Mouse (Mus musculus) embryonic stem cell, embryonic (primary cell): ENCODE data around the gene Ufl1.
"Not testable (repeated sequence)": the region's sequence is repeated elsewhere in the genome, so short reads cannot be mapped to it uniquely, and the experiment has no call there.

Source experiments
- CTCF ChIA-PET, 4 experiments: fragments of 300-600 bp in 2 of 4; fragments of 350-600 bp in 2 of 4; sonication (Branson Sonifier 250); formaldehyde crosslinking; loops; one replicate each; lab custom pipeline; 2022; ENCODE audit warnings: inconsistent platforms in 2 of 4; lab: Charles Lee
- POLR2A ChIA-PET, 4 experiments: fragments of 300-600 bp in 2 of 4; fragments of 350-600 bp in 2 of 4; sonication (Branson Sonifier 250); formaldehyde crosslinking; loops; one replicate each; lab custom pipeline; 2022; ENCODE audit warnings: antibody characterized with exemption in 4 of 4, inconsistent platforms in 1 of 4; lab: Charles Lee

Ufl1 gene

DNA sequence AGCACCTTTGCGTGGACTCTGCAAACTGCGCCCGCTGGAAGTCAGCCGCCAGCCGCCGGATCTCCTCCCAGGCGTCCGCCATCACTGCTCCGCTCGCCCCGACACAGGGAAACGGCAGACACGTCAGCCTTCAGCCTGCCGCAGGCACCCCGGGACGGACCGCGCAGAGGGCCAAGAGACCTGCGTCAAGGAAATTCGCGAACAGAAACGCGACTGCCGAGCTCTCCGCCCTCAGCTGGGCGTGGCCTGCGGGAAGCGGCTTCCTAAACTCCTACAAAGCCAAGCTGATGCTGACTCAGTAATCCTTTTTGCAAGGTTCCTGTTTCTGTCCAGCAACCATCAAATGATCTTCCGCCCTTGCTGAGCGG, at the start of gene Ufl1:
Gene Ufl1, minus strand, starts transcription at position 151 of the 368 bp plus-strand sequence.
- CTCF ChIA-PET, result no interaction called here
- POLR2A ChIA-PET, result interaction anchor here in 3 of 4 experiments (0.6 to 1.7 kb wide), 15 partner anchors 15 to 1064 kb away, joined by 3 to 5 read pairs (median 3); partner anchors contain the start of genes Manea (in 1 of the 3) and Mms22l (in 1 of the 3)

DNA sequence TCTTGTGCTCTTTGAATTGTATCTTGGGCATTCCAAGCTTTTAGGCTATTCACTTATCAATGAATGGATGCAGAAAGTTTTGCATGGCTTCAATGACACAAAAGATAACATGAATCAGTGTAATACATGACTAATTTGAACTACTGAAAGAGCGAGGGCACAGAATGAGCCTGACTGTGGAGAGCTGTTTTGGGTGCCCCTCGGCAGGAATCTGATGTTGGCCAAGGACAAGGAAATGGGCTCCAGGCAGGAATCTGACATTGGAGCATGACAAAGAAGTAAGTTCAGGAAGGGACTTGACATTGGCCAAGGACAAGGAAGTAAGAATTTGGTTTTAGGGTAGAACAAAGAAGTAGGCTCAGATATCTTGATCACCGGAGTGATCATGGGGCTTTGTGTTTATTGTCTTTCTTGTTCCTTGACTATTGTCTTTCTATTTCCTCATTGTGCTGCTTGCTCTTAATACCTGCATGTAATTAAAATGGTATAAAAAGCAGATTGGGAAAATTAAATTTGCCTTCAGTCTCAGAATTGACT, 44.1 kb upstream of the Ufl1 start:
- POLR2A ChIA-PET, result interaction anchor here in 1 of 4 experiments (0.6 kb wide), 1 partner anchor 44 kb away, joined by 5 read pairs; the partner anchor contains the start of gene Ufl1
- CTCF ChIA-PET, result no interaction called here

DNA sequence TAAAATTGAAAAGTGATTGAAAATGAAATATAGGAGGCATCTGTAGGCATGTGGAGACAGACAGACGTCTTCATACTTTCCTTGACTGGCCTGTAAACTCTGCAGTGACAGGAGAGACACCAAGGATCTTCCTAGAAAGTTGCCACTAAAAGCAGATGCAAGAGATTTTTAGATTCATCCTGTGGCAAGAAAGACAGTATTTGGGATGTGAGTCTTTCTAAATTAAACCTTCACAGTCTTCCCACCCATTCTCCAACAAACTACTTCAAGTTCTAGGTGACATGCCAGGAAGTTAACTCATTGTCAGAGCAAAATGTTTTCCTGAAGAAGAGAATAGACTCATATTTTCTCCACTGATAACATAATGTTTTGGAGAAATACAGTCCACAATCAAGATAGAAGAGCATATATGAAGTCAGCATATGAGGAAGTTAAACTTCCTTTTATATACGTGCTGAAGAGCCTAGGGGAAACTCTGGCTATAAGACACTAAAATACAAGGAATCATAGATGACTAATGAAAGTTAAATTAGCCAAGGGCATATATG, 41.1 kb upstream of the Ufl1 start:
- ChIA-PET CTCF (no interaction called here), POLR2A (no interaction called here)

DNA sequence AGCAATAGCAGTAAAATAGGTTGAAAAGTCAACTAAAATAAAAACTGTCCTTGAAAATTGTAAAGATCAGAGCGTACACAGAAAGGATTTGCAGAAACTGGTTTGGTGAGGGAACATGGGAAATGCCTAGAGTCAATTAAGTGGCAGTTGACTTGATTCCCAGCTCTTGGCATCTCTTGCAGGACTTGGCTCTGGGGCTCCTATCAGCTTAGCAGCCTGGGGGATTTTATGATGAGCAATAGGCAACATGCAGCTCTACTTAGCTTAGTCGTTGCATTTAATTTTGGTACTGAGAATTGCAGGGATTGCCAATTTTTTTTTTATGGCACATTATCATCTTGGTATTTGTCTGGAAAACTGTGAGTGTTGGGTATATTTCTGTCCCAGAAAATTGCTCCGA, 32.1 kb upstream of the Ufl1 start:
- CTCF ChIA-PET, result no interaction called here
- POLR2A ChIA-PET, result no interaction called here

DNA sequence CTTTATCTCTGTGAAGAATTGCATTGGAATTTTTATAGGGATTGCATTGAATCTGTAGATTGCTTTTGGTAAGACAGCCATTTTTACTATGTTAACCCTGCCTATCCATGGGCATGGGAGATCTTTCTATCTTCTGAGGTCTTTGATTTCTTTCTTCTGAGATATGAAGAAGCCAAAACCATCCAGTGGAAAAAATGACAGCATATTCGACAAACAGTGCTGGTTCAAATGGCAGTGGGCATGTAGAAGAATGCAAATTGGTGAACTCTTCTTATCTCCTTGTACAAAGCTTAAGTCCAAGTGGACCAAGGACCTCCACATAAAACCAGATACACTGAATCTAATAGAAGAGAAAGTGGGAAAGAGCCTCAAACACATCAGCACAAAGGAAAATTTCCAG, 3.4 kb upstream of the Ufl1 start:
- CTCF ChIA-PET, POLR2A ChIA-PET: not testable (repeated sequence)

DNA sequence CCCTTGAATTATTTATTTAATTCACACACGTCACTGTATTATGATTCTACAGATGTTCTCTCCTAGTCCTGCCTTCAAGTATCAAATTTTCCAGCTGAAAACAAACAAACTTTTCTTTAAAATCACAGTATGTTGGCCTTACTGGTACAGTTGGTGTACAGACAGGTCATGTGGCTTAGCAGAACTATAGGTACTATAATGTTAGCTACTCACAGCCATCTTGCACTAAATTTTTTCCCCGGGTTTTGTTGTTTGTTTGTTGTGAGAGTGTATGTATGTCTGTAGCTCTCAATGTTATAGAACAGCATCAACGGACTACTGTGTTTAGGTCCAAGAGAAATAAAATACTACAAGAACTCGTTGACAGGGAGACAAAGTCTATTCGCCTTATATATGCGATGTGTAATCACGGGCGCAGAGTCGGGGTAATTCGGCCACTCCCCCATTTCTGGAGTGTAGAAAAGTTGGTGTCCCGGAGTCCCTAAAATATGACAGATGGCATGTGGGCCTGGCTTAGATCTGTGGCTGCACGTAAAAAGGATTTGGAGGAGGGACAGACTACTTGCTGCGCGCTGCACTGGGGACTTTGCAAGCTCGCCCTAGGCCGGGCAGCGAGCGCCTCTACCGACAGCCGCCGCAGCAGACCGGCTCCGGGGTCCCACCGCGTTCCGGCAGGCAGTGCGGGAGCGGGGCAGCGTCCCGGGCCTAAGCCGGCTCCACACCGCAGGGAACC, 517 bp downstream of the Ufl1 start:
- ChIA-PET POLR2A (interaction anchor here (0.6 to 1.7 kb wide), 17 partner anchors 14 to 1065 kb away, joined by 3 to 5 read pairs (median 3); partner anchors contain the start of genes Fut9 (in 1 of the 4), Manea (in 1 of the 4) and Mms22l (in 1 of the 4)), CTCF (no interaction called here)

DNA sequence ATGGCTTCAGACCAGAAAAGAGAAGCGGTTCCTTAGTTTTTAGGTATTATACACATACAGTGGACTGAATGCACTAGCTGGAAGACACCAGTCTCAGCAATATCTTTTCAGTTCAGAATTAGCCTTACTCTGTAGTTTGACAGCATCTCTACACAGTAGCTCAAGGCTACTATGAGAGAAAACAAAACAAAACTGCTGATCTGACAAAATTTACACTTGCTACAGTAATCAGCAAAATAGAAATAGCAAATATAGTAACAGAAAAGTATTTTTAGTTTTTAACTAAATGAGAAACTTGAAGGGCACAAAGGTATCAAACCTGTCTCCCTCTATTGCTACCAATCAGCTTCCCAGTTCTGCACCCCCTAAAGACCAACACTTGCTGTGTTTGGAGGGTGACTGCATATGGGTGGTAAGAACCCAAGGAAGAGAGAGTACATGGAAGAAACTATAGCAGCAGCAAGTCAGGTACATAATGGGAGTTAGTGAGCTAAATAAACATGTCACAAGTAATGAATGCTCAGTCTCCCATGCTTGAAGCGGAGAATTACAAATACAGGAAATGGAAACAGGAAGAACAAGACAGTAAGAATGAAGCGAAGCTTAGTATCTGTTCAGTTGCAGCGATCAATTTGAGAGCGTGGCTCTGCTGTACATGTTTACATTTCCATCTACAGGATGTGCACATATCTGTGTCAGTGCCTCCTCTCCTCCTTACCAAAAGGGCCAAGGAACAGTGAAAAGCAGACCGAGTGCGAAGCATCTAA, 8.6 kb downstream of the Ufl1 start:
- ChIA-PET CTCF (no interaction called here), POLR2A (no interaction called here)

DNA sequence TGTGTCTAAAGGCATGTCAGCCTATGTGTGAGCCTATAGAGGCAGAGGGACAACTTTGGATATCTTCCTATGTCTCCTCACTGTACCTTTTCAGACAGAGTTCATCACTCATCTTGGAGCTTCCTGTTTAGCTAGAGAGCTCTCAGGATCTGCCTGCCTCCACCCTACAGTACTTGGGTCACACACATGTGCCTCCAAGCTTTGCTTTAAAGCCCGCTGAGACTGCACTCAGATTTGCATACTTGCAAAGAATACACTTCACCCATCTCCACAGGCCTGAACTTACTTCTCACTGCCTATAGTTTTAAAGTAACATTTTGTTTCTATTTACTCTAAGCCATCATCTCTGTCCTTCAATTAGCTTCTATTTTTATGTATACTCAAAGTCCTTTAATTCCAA, 9.7 kb downstream of the Ufl1 start:
- ChIA-PET POLR2A (no interaction called here), CTCF (no interaction called here)

DNA sequence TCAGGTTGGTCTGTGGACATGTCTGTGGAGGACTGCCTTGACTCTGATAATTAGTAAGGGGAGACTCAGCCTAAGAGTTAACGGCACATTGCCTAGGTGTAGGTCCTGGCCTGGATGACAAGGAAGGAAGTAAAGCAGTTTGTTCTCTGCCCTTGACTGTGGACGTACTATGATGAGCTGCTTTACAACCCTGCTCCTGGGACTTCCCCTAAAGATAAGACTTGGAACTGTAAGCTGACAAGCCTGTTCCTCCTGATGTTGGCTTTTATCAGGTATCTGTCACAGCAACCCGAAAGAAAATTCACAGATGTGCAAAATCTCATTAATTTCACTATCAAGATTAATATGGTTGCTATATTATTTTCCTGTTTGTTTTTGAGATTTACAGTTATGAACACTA, 14.5 kb downstream of the Ufl1 start:
- POLR2A ChIA-PET, result interaction anchor here in 1 of 4 experiments (0.8 kb wide), 1 partner anchor 14 kb away, joined by 3 read pairs; the partner anchor contains the start of gene Ufl1
- CTCF ChIA-PET, result no interaction called here

DNA sequence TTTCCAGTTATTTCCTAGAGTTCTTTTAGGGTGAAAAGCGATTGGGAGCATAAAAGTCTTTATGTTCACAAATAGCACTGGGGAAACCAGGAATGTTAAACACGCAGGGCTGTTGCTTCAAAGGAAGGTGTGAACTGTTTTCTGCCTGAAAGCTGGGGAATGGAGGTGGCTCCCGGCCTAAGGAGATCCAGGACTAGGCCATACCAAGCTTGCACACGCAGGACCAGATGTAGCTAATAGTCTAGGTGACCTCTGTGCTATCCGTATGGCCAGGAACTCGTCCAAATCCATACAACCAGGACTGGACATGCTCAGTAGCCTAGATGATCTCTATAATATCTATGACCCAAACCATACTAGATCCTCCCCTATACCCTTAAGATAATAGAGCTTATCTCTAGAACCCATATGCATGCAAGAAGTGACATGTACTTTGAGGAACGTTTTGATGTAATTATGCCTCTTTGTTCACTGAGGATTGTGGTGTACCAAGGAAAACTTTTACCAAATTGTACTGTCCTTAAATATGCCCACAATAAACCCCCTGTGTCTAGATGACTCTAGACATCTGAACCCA, 23.7 kb downstream of the Ufl1 start:
- ChIA-PET CTCF (no interaction called here), POLR2A (interaction anchor here in 1 of 4 experiments (1.8 kb wide), 1 partner anchor 20 kb away, joined by 4 read pairs; no protein-coding TSS in a partner anchor)

DNA sequence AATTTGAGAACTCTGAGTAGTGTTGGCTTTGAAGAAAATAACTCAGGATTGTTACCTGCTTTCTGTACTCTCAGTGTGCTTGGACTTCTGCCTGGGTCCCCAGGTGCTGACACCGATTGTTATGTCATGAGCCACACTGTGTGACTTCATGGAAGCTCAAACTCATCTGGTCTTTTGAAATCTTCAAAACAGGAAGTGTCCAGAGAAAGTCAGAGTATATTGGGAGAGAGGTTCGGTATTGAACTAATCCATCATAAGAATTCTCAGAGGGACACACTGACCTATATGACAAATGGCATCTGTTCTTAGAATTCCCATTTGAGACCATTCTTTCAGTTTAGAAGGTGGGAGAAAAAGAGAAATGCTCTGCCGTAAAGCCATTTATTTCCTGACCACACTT, 38.8 kb downstream of the Ufl1 start, which contains the start of gene Fhl5:
Gene Fhl5, minus strand, starts transcription at position 101 of the 400 bp plus-strand sequence.
- CTCF ChIA-PET, result no interaction called here
- POLR2A ChIA-PET, result no interaction called here

DNA sequence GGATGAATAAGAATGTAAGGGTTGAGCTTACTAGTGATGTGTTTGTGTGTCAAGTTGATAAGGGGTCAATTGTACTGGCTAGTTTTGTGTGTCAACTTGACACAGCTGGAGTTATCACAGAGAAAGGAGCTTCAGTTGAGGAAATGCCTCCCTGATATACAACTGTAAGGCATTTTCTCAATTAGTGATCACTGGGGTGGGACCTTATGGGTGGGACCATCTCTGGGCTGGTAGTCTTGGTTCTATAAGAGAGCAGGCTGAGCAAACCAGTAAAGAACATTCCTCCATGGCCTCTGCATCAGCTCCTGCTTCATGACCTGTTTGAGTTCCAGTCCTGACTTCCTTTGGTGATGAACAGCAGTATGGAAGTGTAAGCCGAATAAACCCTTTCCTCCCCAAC, 46.0 kb downstream of the Ufl1 start:
- POLR2A ChIA-PET, CTCF ChIA-PET: not testable (repeated sequence)

DNA sequence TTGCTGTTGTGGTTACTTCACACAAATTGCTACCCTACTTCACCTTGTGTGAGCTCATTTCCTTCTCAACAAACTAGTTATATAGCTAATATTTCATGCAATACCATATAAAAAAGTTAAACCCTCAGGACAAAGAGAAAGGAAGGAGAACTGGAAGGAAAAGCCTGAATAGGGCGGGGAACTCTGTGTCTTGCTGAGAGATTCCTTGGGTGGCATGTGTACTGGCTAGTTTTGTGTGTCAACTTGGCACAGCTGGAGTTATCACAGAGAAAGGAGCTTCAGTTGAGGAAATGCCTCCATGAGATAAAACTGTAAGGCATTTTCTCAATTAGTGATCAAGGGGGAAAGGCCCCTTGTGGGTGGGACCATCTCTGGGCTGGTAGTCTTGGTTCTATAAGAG, 47.9 kb downstream of the Ufl1 start:
- POLR2A ChIA-PET, CTCF ChIA-PET: not testable (repeated sequence)

DNA sequence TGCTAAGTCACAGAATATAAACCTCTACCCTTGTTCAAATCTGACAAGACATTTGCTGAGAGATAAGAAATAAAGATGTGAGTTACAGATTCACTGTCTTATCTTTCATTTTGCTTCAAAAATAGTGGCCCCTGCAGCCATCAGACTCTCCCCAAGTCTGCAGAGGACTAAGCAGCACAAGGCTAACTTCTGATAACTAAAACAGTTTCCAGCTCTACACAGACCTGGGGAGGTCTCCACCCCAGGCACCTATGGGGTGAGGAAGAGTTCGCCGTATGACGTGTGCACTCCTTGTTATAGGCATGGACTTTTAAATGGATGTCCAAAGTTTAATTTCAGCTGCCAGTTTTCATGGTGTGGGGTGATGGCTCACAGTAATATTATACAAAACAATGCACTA, 49.1 kb downstream of the Ufl1 start:
- ChIA-PET CTCF (no interaction called here), POLR2A (no interaction called here)

DNA sequence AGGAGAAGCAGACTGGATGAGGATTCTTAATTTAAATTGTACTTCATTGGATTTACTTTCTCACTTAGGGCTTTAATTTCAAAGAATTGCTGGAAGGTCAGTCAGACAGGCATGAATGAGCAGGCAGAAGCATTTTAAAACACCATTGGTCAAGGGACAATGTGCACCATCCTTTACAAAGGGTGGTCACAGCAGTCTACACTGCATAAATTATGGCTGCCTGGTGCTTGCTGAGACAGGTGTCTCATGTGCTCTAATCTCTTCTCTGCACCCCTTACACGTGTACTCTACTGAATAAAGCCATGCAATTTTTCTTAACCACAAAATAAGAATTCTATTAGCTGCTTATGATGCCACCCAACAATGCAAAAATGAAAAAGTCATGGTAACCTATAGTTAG, 54.1 kb downstream of the Ufl1 start:
- POLR2A ChIA-PET, result no interaction called here

DNA sequence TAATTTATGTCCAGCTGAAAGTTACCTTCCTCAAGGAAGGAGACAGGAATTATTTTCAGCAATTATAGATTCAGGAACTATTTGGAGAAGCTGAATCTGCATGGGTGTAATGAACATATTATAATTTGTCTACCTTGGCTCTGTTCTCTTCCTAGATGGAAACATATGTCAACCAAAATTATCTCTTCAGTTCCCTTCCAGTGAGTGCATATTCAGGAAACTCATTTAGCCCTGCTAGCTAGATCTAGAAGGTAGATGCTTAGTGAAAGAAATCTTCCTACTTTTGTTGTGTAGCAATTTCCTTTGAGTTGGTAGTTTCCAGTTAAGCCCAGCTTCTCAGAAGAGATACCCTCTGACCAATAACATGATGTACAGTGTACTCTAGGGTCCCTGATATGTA, 59.7 kb downstream of the Ufl1 start:
- POLR2A ChIA-PET, result no interaction called here

More for the DNA sequence above, 54.1 kb downstream of the Ufl1 start:
- CTCF ChIA-PET, result no interaction called here

DNA sequence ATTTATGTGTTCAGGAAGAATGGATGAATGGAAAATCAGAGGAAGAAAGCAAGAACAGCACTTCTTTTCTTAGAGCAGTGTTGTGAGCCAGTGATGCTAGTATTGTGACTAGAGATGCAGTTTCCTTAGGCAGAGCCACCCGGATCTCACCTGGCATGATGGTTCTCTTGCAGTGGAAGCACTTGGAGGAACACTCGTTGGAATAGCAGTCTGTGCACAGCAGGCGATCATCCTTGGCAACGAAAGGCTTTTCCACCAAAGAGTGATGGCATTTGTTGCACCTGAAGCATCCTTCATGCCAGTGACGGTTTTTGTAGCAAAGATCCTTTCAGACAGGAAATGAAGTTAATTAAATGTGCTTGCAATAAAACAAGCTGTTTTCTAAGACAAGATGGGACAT, 68.2 kb downstream of the Ufl1 start:
- CTCF ChIA-PET, result no interaction called here

More for the DNA sequence above, 59.7 kb downstream of the Ufl1 start:
- CTCF ChIA-PET, result interaction anchor here in 1 of 4 experiments (0.6 kb wide), 1 partner anchor 251 kb away, joined by 7 read pairs; no protein-coding TSS in a partner anchor

DNA sequence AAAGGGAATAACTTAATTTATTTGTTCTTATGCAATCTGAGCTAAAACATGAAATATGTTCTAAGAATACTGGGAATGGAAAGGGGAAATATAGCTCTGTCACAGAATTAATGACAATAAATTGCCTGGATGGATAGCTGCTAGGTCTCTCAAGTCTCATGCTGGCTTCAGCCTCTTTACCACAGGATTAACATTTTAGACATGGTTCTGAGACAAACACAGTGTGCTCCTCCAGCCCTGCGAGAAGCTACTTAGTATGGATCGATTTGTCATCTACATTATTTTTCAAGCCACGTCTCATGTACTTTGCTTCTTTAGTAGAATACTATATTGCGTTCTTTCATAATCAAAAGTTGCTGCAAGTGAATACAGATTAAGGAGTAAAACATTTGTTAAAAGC, 75.5 kb downstream of the Ufl1 start:
- ChIA-PET CTCF (no interaction called here), POLR2A (no interaction called here)

More for the DNA sequence above, 68.2 kb downstream of the Ufl1 start:
- POLR2A ChIA-PET, result no interaction called here
